In genomic region chr2:35529856-35530255, GRCm38 (mm10) we compare ENCODE assay signal across 19 mouse cellular contexts. TPM values are rescaled to one million over a fixed set of nuclear protein-coding genes. Genes with fewer than 3 reads are reported as not detected.
DNase-seq lines count a peak whose midpoint lies in the region; ATAC-seq lines count a peak whose summit lies in the region.
"Had no signal": no experiment of that assay in that cellular context is flagged by ENCODE, and none has a peak within 500 bp of the region (broad histone marks: within the 10 kb centered on the region; RNA-seq: fewer than 3 reads in every experiment).

No protein-coding gene starts in this region.

- no peaks in the 10 kb centered on the region for H3K9me3 ChIP-seq in embryonic facial prominence, embryonic 15.5 days (replicated peaks)
- H3K9me3 ChIP-seq: embryonic facial prominence, embryonic 12.5 days; limb, embryonic 10.5 days; liver, embryonic 13.5 days; stomach, embryonic 15.5 days had no signal

- 37% methylated on average over 4 of the region's 4 CpGs for WGBS in embryonic facial prominence, embryonic 15.5 days

- H3K4me1 ChIP-seq in embryonic facial prominence, embryonic 15.5 days: 0 out of 2 replicates have a peak, but pooled peaks cover 10% of the 10 kb centered on the region
- H3K4me1 ChIP-seq: embryonic facial prominence, embryonic 12.5 days; limb, embryonic 10.5 days; stomach, embryonic 15.5 days had no signal

- H3K4me2 ChIP-seq in embryonic facial prominence, embryonic 15.5 days (replicated peaks): no peak overlapping the region
- H3K4me2 ChIP-seq: embryonic facial prominence, embryonic 12.5 days; liver, embryonic 13.5 days; stomach, embryonic 15.5 days had no signal

- H3K27me3 ChIP-seq in embryonic facial prominence, embryonic 15.5 days: no peaks in the 10 kb centered on the region
- H3K27me3 ChIP-seq: embryonic facial prominence, embryonic 12.5 days; liver, embryonic 13.5 days; stomach, embryonic 15.5 days had no signal

- peak; percentile 99 for ATAC-seq in frontal cortex, adult (ENCODE audit: low TSS enrichment)
- ATAC-seq in embryonic facial prominence, embryonic 15.5 days (ENCODE audit: insufficient number of reproducible peaks, low FRiP score, low TSS enrichment, low read depth): peak; percentile 75
- ATAC-seq: inflammation-experienced regulatory T-cells, adult 6 months had no signal

- no peak overlapping the region for H3K27ac ChIP-seq in embryonic facial prominence, embryonic 15.5 days (replicated peaks)
- H3K27ac ChIP-seq: embryonic facial prominence, embryonic 12.5 days; gastrocnemius, adult 2 months; limb, embryonic 10.5 days; liver, embryonic 13.5 days; stomach, embryonic 15.5 days had no signal

- H3K4me3 ChIP-seq in embryonic facial prominence, embryonic 15.5 days (replicated peaks): no peak overlapping the region
- H3K4me3 ChIP-seq: embryonic facial prominence, embryonic 12.5 days; gastrocnemius, adult 2 months; limb, embryonic 10.5 days; liver, embryonic 13.5 days; stomach, embryonic 15.5 days had no signal

- H3K9ac ChIP-seq in embryonic facial prominence, embryonic 15.5 days: no peak overlapping the region
- H3K9ac ChIP-seq: embryonic facial prominence, embryonic 12.5 days; liver, embryonic 13.5 days; stomach, embryonic 15.5 days had no signal

- H3K36me3 ChIP-seq in embryonic facial prominence, embryonic 15.5 days: no peaks in the 10 kb centered on the region
- H3K36me3 ChIP-seq: embryonic facial prominence, embryonic 12.5 days; limb, embryonic 10.5 days; liver, embryonic 13.5 days; stomach, embryonic 15.5 days had no signal

- no peak for DNase-seq in frontal cortex, postnatal 25 days (ENCODE audit: low spot score in 2 of 2)
- DNase-seq in layer of hippocampus, adult 9-10 months (ENCODE audit: low spot score): peak; percentile 41
- peak; percentile 65 to 72 for DNase-seq in right cerebral cortex, postnatal 10 days (ENCODE audit: low spot score in 2 of 2)
- DNase-seq in natural killer cell, adult 2 months (ENCODE audit: low spot score in 2 of 2): no peak
- DNase-seq in embryo, embryonic 11 days: no peak
- DNase-seq: adrenal gland, adult 8-10 months; B cell, adult 2 months; cerebellum, postnatal 25 days; gastrocnemius, adult 2 months; heart, adult 18-20 months; liver, embryonic 13.5 days; lung, postnatal 10 days; thymus, postnatal 36 days had no signal

RNA-seq across cellular contexts. Expression of gene Dab2ip, which starts 28.2 kb away (rescaled TPM):
- 67.9 and 72.0 TPM in 2 replicates for polyA plus RNA-seq in embryonic facial prominence, embryonic 15.5 days (2015; fragmentation: Nextera tagmentation; extraction: Ambion mirVana)

Comparison
In these comparisons a context has a peak if more than half of its experiments do, and no peak if none do; other contexts are left out.
1. DNase-seq: peak in layer of hippocampus, adult 9-10 months (single experiment) and right cerebral cortex, postnatal 10 days (2 of 2); none in frontal cortex, postnatal 25 days (0 of 2), natural killer cell, adult 2 months (0 of 2) and embryo, embryonic 11 days (single experiment).